Mouse (Mus musculus): Measurements from ENCODE around the gene Zfp970.
A peak's percentile ranks its signal among the peaks of the same experiment; 100 is the strongest.
"Not testable (repeated sequence)": the region's sequence is repeated elsewhere in the genome, so short reads cannot be mapped to it uniquely, and the experiment has no call there.

Zfp970 gene

DNA sequence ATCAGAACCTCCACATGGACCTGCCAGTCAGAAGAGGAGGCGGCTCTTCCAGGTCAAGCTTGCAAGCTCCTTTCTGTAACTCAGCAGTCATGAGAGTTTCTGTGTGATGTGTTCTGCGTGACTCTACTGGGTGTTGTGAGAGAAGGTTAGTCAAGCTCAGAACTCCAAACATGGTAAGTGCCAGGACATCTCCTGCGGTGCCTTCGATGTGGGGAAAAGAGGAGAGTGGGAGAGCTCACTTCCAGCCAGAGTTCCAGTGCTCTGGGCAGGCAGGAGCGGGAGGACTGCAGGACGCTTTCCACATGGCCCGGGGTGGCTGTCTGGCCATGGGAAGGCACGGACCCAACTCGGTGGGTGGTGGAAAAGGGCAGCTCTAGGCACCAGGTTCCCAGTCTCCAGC, at the start of gene Zfp970:
TSS of gene Zfp970 (plus strand) at position 58 of the 400 bp plus-strand sequence.
- peak; percentile 4 for DNase-seq (ENCODE audit: low spot score)

DNA sequence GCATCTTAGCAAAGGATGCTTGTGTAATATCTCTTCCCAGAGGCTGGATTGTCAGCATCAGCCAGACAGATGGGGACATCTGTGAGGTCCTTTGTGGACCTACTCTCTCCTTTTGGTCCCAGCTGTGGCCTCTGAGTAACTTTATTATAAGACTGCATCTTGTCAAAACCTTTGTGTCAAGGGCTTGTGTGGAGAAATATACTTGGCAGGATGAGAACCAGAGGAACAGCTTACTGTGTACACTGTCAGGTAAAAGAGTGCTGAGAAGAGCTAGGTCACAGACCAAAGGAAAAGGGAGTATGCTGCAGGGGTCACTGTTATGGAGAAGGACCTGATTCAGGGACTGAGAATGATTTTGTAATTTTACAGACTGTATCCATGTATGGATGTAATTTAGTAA, 3.7 kb downstream of the Zfp970 start:
- DNase-seq (ENCODE audit: low spot score), result not testable (repeated sequence)

DNA sequence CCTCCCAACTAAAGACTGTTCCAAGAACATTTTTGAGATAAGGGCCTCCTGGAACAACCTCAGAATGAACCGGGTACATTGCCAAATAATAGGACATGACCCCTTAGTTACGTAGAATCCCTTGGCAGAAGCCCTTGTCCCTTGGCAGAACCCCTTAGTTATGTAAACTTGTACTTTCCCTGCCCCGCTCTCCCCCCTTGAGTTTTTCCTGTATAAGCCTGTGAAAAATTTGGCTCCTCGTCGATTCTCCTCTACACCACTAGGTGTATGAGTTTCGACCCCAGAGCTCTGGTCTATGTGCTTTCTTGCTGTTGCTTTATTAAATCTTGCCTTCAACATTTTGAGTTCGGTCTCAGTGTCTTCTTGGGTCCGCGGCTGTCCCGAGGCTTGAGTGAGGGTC, 7.7 kb downstream of the Zfp970 start:
- DNase-seq (ENCODE audit: low spot score), result not testable (repeated sequence)

DNA sequence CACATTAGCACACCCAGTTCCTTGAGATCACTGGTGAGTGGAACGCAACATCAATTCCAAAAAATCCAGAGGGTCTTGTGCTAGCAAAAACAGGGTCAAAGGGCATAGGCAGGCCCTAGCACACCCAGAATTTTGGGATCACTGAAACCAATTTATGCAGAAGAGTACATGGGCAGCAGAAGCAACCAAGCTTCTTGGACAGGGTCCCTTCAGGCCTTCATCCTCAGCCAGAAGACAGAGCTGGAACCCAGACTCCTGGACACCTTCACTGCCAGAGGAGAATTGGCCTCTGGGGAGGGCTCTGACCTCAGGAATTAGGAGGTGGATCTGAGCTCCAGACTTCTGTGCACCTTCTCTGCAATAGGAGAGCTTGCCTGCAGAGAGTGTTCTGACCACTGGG, 17.4 kb downstream of the Zfp970 start:
- DNase-seq (ENCODE audit: low spot score), result not testable (repeated sequence)

DNA sequence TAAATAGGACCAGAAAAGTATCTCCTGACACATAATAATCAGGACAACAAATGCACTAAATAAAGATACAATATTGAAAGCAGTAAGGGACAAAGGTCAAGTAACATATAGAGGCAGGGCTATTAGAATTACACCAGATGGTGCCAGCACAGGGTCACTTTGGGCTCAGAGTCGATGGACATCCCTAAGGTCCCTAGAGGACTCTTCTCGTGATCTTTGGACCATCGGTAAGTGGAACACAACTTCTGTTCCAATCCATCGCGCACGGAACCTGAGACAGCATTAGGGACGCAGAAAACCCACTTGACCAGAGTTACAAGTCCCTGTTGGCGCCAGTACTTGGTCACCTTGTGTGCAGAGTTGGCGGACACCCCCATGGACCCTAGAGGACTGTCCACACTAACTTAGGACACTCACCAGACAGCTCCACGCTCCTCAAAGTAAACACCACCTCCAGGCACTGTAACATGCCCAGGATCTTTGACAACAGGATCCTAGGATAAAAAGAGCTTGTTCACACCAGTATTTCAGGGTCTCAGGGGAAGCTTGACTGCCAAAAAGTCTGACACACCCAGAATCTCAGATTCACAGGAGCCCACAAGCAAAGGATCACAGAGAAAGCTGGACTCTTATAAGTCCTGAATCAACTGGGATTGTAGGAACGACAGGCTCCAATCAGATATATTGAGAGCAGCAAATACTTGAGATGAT, 18.9 kb downstream of the Zfp970 start:
- DNase-seq (ENCODE audit: low spot score), result not testable (repeated sequence)

DNA sequence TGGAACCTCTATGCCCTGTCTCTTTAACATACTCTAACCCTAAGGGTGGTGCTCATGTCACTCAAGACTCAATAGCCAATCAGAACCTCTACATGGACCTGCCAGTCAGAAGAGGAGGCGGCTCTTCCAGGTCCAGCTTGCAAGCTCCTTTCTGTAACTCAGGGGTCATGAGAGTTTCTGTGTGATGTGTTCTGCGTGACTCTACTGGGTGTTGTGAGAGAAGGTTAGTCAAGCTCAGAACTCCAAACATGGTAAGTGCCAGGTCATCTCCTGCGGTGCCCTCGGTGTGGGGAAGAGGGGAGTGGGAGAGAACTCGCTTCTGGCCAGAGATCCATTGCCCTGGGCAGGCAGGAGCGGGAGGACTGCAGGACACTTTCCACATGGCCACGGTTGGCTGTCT, 33.5 kb downstream of the Zfp970 start, which contains the start of gene Gm14403:
TSS of gene Gm14403 (plus strand) at position 149 of the 400 bp plus-strand sequence.
- peak; percentile 19 for DNase-seq (ENCODE audit: low spot score)

DNA sequence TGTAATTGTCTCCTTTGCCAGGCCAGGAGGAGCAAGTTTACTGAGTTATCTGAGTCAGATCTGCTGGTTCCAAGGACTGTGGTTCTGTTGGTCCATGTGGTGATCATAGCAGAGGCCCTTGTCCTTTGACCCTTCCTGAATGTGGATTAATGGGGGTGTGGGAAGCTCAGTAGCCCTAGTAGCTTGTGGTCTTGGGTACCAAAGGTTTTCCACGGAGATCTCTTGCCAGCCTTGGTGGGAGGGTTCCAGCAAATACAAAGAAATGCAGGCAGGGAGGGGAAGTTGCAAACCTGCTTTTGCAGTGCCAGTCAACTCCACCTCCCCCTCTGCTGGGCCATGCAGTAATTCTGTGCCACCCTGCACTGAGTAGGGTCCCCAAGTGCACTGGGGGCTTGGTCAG, 34.6 kb downstream of the Zfp970 start:
- not testable (repeated sequence) for DNase-seq (ENCODE audit: low spot score)

DNA sequence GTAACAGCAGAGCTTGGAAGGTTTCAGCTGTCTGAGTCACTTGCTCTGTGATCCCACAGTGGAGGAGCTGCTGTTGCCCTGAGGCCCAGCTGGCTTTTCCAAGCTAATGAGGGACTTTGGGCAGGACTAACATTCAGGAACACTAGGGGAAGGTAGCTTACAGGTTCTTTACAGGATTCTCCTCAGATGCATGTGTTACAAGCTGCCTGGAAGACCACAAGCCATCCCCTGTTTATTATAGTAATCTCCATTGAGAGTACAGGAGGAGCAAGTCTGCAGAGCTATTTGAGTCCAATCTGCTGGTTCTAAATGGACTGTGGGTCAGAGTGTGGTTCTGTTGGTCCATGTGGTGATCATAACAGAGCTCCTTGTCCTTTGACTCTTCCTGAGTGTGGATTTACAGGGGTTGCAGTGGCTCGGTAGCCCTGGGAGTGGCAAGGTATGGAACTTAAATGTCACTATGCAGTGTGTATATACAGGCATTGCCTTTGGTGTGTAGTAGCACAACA, 40.7 kb downstream of the Zfp970 start:
- DNase-seq (ENCODE audit: low spot score), result not testable (repeated sequence)

DNA sequence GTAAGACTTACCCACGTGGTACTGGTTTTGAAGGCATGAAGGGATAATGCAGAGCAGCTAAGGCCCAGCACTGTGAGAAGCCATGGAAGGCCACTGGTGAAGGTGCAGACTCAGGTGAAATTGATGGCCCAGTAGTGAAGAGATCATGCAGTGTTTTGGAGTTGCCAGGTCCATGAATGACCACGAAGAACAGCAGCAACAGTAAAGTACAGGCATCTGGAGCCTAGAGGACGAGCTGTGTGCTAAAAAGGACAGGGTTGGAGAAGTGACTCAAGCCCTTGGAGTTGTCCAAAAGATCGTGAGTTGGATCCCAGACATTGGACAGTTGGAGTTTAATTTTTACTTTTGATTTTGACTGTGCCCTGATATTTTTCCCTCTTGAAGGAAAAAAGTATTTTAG, 46.8 kb downstream of the Zfp970 start:
- not testable (repeated sequence) for DNase-seq (ENCODE audit: low spot score)

DNA sequence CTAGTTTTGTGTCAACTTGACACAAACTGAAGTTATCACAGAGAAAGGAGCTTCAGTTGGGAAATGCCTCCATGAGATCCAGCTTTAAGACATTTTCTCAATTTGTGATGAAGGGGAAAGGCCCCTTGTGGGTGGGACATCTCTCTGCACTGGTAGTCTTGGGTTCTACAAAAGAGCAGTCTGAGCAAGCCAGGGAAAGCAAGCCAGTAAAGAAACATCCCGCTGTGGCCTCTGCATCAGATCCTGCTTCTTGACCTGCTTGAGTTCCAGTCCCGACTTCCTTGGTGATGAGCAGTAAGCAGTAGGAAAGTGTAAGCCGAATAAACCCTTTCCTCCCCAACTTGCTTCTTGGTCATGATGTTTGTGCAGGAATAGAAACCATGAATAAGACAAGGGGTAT, 47.4 kb downstream of the Zfp970 start:
- not testable (repeated sequence) for DNase-seq (ENCODE audit: low spot score)

DNA sequence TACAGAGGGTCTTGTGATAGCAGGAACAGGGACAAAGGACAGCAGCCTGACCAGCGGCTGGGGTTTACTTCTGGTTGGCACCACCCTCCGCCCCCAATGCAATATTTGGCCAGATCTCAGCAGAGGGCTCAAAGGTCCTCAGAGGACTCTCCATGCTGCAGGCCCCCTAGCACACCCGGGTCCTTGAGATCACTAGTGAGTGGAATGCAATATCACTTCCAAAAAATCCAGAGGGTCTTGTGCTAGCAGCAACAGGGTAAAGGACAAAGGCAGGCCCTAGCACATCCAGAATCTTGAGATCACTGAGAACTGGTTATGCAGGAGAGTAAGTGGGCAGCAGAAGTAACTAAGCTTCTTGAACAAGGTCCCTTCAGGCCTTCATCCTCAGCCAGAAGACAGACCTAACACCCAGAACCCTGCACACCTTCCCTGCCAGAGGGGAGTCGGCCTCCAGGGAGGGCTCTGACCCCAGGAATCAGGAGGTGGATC, 49.5 kb downstream of the Zfp970 start:
- not testable (repeated sequence) for DNase-seq (ENCODE audit: low spot score)

DNA sequence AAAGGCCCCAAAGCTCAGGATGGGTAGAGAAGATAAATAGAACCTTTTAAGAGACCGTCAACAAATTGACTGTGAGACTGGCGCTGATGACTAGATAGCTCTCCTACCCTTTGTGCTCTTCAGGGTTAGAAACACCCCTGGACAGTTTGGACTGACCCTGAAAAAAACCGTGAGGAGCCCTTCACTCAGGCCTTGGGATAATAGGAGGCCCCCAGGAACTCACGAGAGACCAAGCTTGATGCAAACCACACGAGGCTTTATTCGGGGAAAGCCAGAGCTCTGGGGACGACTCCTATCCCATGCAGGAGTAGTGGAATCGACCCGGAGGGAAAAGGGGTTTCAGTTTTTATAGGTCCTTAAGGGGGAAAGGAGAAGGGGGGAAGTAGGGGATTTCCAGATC, 53.2 kb downstream of the Zfp970 start:
- not testable (repeated sequence) for DNase-seq (ENCODE audit: low spot score)

DNA sequence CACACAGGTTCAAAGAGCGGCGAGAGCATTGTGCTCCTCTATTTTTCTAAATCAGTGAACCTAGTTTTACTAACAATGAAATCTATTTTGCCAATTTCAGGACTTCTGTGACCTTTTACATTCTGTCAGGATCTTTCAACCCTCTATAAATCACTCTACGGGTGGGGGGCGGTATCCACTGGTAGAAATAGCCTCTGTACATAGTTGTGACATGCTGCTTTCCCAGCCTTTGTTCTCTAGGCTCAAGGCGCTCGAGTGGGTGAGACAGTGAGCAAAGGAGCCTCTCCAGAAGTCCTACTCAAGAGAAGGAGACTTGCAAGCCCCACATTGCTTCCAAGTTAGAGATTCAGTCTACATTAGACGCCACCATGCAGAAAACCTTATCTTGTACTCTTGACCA, 53.8 kb downstream of the Zfp970 start:
- DNase-seq (ENCODE audit: low spot score), result not testable (repeated sequence)

DNA sequence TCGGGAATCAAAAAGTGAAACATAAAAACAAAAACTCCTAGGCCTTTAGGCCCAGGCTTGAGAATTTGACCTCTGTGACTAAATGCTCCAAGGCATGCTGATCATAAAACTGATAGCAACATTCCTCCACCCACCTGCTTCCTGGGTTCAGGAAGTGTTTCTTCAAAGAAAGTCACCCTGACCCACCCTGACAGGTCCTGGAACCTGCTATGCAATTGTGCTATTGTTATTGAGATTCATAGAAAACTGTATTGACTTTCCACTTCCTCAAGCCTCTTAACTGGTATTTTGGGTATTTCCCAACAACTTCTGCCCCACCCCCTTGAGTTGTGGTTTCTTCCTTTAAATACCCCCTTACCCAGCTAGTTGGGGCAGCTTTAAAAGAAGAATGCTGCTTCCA, 54.4 kb downstream of the Zfp970 start:
- not testable (repeated sequence) for DNase-seq (ENCODE audit: low spot score)

DNA sequence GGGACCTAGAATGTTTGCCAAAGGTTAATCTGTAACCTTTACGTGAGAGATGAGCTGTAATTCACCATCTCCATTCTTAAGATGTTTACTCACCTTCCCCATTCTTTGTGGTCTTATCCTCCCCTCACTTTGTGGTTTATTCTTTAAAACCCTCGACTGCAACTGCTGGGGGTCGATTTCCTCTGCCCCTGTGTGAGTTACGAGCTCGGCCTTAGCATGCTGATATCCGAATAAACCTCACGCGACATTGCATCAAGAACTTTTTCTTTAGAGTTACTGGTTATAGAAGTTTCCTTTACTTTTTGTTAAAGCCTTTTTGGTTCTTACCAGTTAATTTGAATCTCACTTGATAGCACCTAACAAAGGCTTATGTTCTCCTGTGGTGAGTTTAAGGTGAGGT, 55.5 kb downstream of the Zfp970 start:
- no peak for DNase-seq (ENCODE audit: low spot score)

DNA sequence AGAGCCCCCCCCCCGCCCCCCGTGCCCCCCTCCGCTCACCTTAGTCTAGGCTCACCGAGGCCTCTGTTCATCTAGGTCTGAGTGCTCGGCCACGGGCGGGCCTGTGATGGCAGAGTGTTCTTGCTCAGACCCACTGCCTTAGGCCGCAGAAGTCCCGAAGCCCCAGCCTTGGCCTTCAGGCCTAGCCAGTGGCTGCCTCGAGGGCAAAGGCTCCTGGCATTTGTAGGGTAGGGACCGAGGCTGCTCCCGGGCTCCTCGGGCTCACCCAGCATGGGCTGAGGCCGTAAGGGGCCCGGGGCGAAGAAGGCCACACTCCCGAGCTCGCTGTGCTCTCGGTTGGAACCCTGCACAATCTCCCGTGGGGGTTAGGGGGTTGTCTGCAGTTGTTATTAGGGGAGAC, 58.5 kb downstream of the Zfp970 start:
- no peak for DNase-seq (ENCODE audit: low spot score)

DNA sequence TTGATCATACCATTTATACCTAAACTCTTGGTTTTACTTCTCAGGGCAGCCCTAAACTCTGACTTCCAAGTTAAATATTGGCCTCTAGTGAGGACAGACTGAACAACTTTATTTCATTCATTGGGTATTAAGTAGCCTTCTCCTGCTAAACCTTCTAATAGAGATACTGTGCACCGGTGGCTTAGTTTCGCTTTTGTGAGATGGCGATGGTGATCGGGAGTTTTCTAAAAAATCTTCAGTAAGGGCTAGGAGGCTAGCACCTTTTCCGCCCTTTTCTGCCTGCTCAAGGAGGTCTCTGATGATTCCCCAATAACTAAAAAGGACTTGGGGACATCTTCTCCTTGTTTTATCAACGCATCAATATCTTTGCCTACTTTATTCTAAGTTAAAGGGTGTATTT, 59.1 kb downstream of the Zfp970 start:
- DNase-seq (ENCODE audit: low spot score), result not testable (repeated sequence)

DNA sequence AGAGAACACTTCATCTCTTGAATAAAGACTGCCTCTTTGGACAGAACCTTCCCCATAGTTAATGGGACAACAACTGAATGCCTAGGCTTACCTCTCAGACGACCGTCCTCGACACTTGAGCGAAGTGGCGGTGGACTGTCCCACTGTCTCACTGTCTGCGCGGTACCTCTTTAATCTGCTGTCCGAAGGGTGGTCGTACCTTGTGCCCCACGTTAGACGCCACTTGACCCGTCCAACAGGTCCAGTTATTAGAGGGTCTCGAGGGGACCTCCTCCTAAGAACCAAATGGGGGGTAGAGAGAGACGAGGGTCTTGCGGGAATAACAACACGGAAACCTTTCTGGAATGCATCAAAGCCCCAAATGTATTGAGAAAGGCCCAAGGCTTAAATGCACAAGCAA, 59.6 kb downstream of the Zfp970 start:
- not testable (repeated sequence) for DNase-seq (ENCODE audit: low spot score)

Data from embryo, embryonic 10 days (tissue).